8 mouse cellular contexts compared by ENCODE assay signal in the genomic region with DNA sequence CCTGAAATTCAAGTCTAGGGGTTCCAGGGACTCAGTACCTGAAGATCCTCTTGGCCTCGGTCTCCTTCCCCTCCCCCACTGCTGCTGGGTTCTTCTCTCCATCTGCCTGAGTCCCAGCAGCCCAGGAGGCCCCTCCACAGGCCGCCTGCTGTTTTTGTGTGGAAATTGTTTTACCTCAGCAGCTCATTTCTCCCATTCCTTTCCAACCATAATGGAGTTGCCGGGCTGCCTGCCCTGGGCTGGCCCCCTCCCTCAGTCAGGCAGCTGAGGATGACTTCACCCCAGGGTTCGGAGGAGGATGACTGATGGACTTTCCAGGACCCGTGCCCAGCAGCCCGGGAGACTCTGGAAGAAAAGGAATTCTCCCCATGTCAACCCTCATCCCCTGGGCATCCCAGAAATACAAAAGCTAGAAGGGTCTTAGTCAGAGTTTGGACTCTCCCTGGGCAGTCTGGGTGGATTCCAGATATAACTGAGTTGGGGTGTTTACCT. TPM values are rescaled to one million over a fixed set of nuclear protein-coding genes. Genes with fewer than 3 reads are reported as not detected.
DNase-seq lines count a peak whose midpoint lies in the region; ATAC-seq and TF ChIP-seq lines count a peak whose summit lies in the region.

No protein-coding gene starts in this region.

- no peak for TF ChIP-seq CTCF in heart, postnatal 0 days (IDR thresholded peaks at IDR 0.05; ENCODE audit: low read depth)
- TF ChIP-seq CTCF in liver, postnatal 0 days (IDR thresholded peaks at IDR 0.05; ENCODE audit: low read depth) = no peak

- no peak overlapping the region for H3K9ac ChIP-seq in kidney, embryonic 14.5 days (ENCODE audit: low read depth, low read length)
- H3K9ac ChIP-seq in heart, postnatal 0 days (replicated peaks; ENCODE audit: low read depth, low read length) = no peak overlapping the region
- no peak overlapping the region for H3K9ac ChIP-seq in liver, postnatal 0 days (replicated peaks)

- ATAC-seq in kidney, embryonic 14.5 days (ENCODE audit: low FRiP score, low TSS enrichment) = peak; percentile 17; the same call in 1 of the 2 replicates
- peak; percentile 10 for ATAC-seq in heart, postnatal 0 days (ENCODE audit: insufficient read depth, low read depth)
- ATAC-seq in liver, postnatal 0 days = no peak

- peak overlapping the region; percentile 85 for H3K27ac ChIP-seq in kidney, embryonic 14.5 days (ENCODE audit: low read depth, low read length)
- H3K27ac ChIP-seq in brown adipose tissue, adult 24 weeks (replicated peaks; ENCODE audit: low read depth, low read length) = peak overlapping the region; percentile 80
- H3K27ac ChIP-seq in heart, postnatal 0 days (ENCODE audit: low read depth) = peak overlapping the region; percentile 91
- 0 out of 2 replicates have a peak overlapping the region, but pooled peaks have one; percentile 39 for H3K27ac ChIP-seq in liver, postnatal 0 days (ENCODE audit: low read depth)

- H3K4me1 ChIP-seq in kidney, embryonic 14.5 days (ENCODE audit: control insufficient read depth, insufficient read depth, low read length) = peaks cover 27% of the 10 kb centered on the region
- H3K4me1 ChIP-seq in brown adipose tissue, adult 24 weeks (ENCODE audit: control insufficient read depth, insufficient read depth, insufficient read length, low read length) = peaks cover 9% of the 10 kb centered on the region; the same call in 1 of the 2 replicates
- peaks cover 22% of the 10 kb centered on the region for H3K4me1 ChIP-seq in heart, postnatal 0 days (ENCODE audit: control insufficient read depth, insufficient read depth)
- H3K4me1 ChIP-seq in liver, postnatal 0 days (ENCODE audit: insufficient read depth) = no peaks in the 10 kb centered on the region; the same call in 1 of the 2 replicates

- 19% methylated on average over 6 of the region's 6 CpGs for WGBS in kidney, embryonic 14.5 days
- WGBS in heart, postnatal 0 days = 10% methylated on average over 6 of the region's 6 CpGs
- 57% methylated on average over 6 of the region's 6 CpGs for WGBS in liver, postnatal 0 days (ENCODE audit: insufficient replicate concordance)

- no peak for TF ChIP-seq EP300 in heart, postnatal 0 days (IDR thresholded peaks at IDR 0.05; ENCODE audit: low read depth)
- no peak for TF ChIP-seq EP300 in liver, postnatal 0 days (IDR thresholded peaks at IDR 0.05; ENCODE audit: low read depth)

- no peaks in the 10 kb centered on the region for H3K9me3 ChIP-seq in kidney, embryonic 14.5 days (ENCODE audit: control insufficient read depth, low read length)
- no peaks in the 10 kb centered on the region for H3K9me3 ChIP-seq in heart, postnatal 0 days (replicated peaks; ENCODE audit: control insufficient read depth, low read length)
- no peaks in the 10 kb centered on the region for H3K9me3 ChIP-seq in liver, postnatal 0 days (ENCODE audit: low read length)

- H3K4me3 ChIP-seq in kidney, embryonic 14.5 days (ENCODE audit: low read length) = no peak overlapping the region
- no peak overlapping the region for H3K4me3 ChIP-seq in brown adipose tissue, adult 24 weeks (ENCODE audit: insufficient read depth, low read depth, low read length)
- H3K4me3 ChIP-seq in heart, postnatal 0 days (ENCODE audit: low read depth, low read length) = no peak overlapping the region
- H3K4me3 ChIP-seq in liver, postnatal 0 days (ENCODE audit: low read depth, low read length) = no peak overlapping the region

- DNase-seq in kidney, adult 8-10 months = no peak
- DNase-seq in heart, postnatal 0 days (ENCODE audit: low spot score) = no peak
- DNase-seq in liver, postnatal 0 days = no peak
- no peak for DNase-seq in spleen, postnatal 14 days (ENCODE audit: low spot score in 2 of 2)
- DNase-seq in layer of hippocampus, adult 8-10 months (ENCODE audit: low spot score in 2 of 2) = no peak
- DNase-seq in T-cell, adult 2 months (ENCODE audit: low spot score) = no peak

- H3K27me3 ChIP-seq in kidney, embryonic 14.5 days (ENCODE audit: control insufficient read depth, insufficient read depth, low read length) = no peaks in the 10 kb centered on the region
- no peaks in the 10 kb centered on the region for H3K27me3 ChIP-seq in heart, postnatal 0 days (ENCODE audit: control insufficient read depth, insufficient read depth, low read length)
- no peaks in the 10 kb centered on the region for H3K27me3 ChIP-seq in liver, postnatal 0 days (ENCODE audit: insufficient read depth, low read length)

- 0 out of 2 replicates have a peak overlapping the region, but pooled peaks have one; percentile 5 for H3K4me2 ChIP-seq in kidney, embryonic 14.5 days (replicated peaks; ENCODE audit: low read depth, low read length)
- H3K4me2 ChIP-seq in heart, postnatal 0 days (ENCODE audit: low read depth, low read length) = peak overlapping the region; percentile 33
- no peak overlapping the region for H3K4me2 ChIP-seq in liver, postnatal 0 days (ENCODE audit: low read depth, low read length)

- H3K36me3 ChIP-seq in kidney, embryonic 14.5 days (ENCODE audit: control insufficient read depth, insufficient read depth, low read length) = peaks cover 10% of the 10 kb centered on the region; the same call in 1 of the 2 replicates
- H3K36me3 ChIP-seq in heart, postnatal 0 days (replicated peaks; ENCODE audit: control insufficient read depth, insufficient read depth, low read length) = peaks cover 25% of the 10 kb centered on the region
- H3K36me3 ChIP-seq in liver, postnatal 0 days (replicated peaks; ENCODE audit: insufficient read depth, low read length) = no peaks in the 10 kb centered on the region

RNA-seq across cellular contexts. Expression of gene Mrps23, which starts 23.7 kb away (rescaled TPM):
- polyA plus RNA-seq in kidney, embryonic 14.5 days (2014; fragmentation: Nextera tagmentation; extraction: Ambion mirVana) = 62.3 and 63.6 TPM in 2 replicates
- polyA plus RNA-seq in brown adipose tissue, adult 24 weeks (2012; ENCODE audit: insufficient read depth, insufficient read length, missing spikeins) = 150 and 192 TPM in 2 replicates
- total RNA-seq in heart, postnatal 0 days (2014; rRNA removed; ENCODE audit: low replicate concordance) = 77.6 and 240 TPM in 2 replicates
- 156 TPM in 2 replicates for polyA plus RNA-seq in heart, postnatal 0 days (2015; fragmentation: Nextera tagmentation; extraction: Ambion mirVana)
- polyA plus RNA-seq in liver, postnatal 0 days (2015; fragmentation: Nextera tagmentation; extraction: Ambion mirVana) = 28.7 and 29.3 TPM in 2 replicates
- total RNA-seq in layer of hippocampus, adult 8-10 months (2022) = 10 to 100 TPM; 63.2 to 64.8 (median 63.7) TPM

Comparison
In these comparisons a context has a peak if more than half of its experiments do, and no peak if none do; other contexts are left out.
1. H3K27ac ChIP-seq: peak in every context shown above with its lines; median percentile 91 in heart, postnatal 0 days; 85 in kidney, embryonic 14.5 days; 80 in brown adipose tissue, adult 24 weeks; 39 in liver, postnatal 0 days.